Mouse (Mus musculus) left cerebral cortex, adult 2 months (tissue): ENCODE data around the gene Acer3. TPM values are rescaled to one million over a fixed set of nuclear protein-coding genes. Genes with fewer than 3 reads are reported as not detected.

Experiments used
- DNase-seq, 2 experiments: peaks; one replicate each; pipeline ENCODE4 v3.0.0; 2021 to 2022; ENCODE audit warnings: low spot score in 2 of 2, mixed read lengths in 1 of 2; ENCODE audit errors: extremely low spot score in 1 of 2
- H3K27ac ChIP-seq: fragments of 200-600 bp; 2 replicates; pipeline ENCODE4 v1.8.1; 2022
- H3K4me3 ChIP-seq: fragments of 200-600 bp; 2 replicates; pipeline ENCODE4 v1.8.1; 2022
- CTCF ChIP-seq: fragments of 200-600 bp; IDR thresholded peaks from 2 replicates; pipeline ENCODE4 v1.8.1; 2022; ENCODE audit warnings: antibody characterized with exemption, mild to moderate bottlenecking, moderate library complexity
- intact Hi-C: fragments of 180-260 bp; cut with DNase I; formaldehyde crosslinking; loops from one replicate; pipeline ENCODE4 v1.15.1; 2025
- total RNA-seq, 2 experiments: library from RNA; stranded (reverse); gene quantifications; 2 replicates each; pipeline ENCODE4 v1.2.3; 2021

The Acer3 gene
- total RNA-seq, 2 experiments from 2014 or later: 22.2 to 25.4 TPM

DNA sequence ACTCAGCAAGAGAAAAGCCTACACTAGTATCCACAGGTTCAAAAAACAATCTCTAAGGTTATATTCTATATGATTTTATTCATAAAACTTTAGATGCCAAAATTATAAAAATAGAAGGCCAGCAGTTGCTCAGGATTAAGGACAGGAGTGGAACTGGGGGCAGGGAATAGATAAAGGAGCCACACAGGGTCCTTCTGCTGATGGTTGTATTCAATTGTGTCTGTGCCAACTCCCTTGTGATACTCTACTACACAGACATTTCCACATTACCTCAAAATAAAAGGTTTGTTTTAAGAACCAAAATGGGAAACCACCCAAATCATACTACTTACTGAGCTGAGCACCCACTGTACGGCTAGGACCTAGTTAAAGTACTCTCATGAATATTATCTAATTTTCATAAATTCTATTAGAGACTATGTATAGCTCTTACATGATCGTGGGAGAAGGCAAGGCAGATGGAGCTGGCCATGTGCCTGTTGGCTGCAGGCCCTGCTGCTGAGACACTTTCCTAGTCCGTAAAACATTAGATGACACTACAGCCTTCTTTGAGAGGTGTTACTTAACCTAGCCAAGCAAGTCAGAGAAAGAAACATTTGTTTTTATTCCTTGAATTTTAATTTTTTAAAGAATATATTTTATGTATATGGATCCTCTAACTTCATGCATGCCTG, 84.2 kb downstream of the Acer3 start:
- peak; percentile 16 to 20 for DNase-seq
- no peak for TF ChIP-seq CTCF
- intact Hi-C loops: no loop called here
- no peak overlapping the region for H3K27ac ChIP-seq
- no peak overlapping the region for H3K4me3 ChIP-seq

DNA sequence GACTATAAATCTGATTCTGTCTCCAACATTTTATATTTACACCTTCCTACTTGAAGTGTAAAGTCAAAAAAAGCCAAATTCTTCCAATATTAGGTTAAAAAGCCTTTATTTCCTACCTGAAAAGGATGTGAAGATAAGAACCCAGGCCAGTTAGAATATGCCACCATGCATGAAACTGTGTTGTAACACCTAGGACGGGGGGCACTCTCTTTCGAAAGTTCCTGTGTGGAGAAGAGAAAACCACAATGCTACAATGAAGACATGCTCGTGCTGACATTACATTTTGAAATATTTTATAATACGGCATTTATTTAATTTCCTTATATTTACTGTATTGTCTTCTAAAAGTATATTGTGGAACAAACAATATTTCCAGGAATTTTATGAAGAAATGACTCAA, 97.2 kb downstream of the Acer3 start:
- no peak for DNase-seq
- no peak overlapping the region for H3K27ac ChIP-seq
- TF ChIP-seq CTCF: no peak
- intact Hi-C loops: no loop called here
- H3K4me3 ChIP-seq: no peak overlapping the region

DNA sequence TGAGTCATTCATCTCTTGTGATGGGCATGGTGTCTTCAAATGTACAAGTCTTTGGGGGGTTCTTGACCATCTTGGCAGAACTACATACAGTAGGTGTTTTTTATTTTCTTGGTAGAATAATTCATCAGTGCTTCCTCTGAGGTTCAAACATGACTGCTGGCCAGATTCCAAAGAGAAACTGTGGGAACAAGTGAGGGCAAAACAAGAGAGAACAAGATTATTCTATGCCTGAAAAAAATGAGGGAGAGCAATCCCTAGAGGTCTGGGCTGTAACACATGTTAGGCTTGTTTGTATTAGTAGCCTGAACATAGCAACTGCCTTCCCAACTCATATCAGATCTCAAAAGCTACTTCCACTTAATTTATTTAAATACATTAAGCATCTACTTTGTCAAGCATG, 104.3 kb downstream of the Acer3 start:
- Histone ChIP-seq H3K4me3 (no peak overlapping the region), H3K27ac (no peak overlapping the region)
- intact Hi-C loops: no loop called here
- no peak for DNase-seq
- no peak for TF ChIP-seq CTCF

DNA sequence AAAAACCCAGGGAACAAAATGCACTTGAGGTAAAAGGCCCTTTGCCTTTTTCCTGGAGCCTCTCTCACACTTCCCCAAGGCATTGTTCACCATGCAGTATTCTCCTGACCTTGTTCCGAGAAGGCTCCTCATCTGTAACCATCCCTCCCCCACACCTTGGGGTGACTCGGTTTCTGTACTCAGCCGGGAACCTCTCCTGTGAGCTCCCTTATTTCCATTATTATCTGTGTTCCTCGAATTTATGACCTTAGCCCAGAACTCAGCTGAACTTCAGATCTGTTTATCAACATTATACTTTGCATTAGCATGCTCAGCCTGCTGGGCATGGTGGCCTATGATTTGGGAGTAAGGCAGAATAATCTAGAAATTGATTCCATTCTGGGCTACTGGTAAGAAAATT, 118.1 kb downstream of the Acer3 start:
- DNase-seq: no peak
- no peak for TF ChIP-seq CTCF
- Histone ChIP-seq H3K27ac (no peak overlapping the region), H3K4me3 (no peak overlapping the region)
- intact Hi-C loops: no loop called here

DNA sequence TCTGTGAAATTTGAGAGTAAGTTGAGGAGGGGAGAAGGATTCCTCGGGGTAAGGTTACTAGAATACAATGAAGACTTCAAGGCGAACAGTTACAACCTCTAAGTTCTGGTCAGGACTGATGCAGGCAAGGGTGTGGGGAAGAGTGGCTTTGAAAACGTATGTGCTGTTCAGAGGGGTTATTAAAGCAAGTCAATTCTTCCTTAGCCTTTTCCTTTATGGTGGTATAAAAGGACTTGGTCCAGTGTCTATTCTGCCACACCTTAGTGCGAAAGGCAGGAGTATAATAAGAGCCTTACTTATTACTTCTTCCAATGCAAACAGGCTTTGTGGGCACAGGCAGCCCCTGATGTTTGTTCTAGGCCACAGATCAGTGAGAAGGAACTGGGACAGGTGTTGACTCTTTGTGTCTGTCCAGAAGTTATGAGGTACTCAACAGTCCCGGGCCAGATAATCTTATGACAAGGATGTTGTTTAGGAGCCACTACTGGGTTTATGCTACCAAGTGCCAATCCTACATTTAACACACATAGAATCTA, 119.4 kb downstream of the Acer3 start:
- H3K4me3 ChIP-seq: no peak overlapping the region
- no peak for TF ChIP-seq CTCF
- intact Hi-C loops: no loop called here
- DNase-seq: no peak
- H3K27ac ChIP-seq: no peak overlapping the region

DNA sequence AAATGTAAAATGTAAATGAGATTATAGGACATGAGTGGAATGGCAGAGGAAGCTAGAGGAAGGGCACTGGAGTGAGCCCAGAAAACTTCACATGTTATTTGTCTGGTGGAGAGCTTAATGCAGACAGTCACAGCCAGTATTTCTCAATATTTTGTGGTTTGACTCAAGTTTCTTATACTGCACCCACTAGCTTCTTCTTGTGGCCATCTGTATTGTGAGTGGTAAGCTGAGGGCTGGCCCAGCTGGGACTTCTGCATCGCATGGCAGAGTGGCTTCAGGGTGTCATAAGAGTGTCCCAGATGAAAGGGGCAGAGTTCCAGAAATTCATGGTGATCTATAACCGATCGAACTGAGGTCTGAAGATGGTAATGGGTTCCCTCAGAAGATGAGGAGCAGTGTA, 120.6 kb downstream of the Acer3 start:
- no peak for DNase-seq
- H3K27ac ChIP-seq: no peak overlapping the region
- H3K4me3 ChIP-seq: no peak overlapping the region
- TF ChIP-seq CTCF: no peak
- intact Hi-C loops: no loop called here

DNA sequence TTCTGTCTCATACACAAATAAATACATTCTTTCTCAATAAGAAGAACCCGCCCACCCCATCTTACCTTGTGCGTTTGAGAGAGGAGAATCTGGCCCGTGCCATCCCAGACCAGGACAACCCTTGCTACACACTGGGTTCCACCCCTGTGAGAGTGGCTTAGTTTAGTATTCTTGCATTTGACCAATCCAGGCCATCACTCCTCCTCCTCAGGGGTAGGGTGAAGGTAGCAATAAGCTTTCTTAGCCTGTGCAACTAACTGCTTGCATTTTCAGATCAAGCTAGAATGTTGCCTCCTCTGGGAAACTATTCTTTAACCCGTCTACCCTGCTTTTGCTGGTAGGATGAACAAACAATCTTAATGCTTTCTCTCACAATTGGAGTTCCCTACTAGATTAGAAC, 121.6 kb downstream of the Acer3 start, which contains the start of gene B3gnt6:
TSS of gene B3gnt6 (minus strand) at position 101 of the 400 bp plus-strand sequence.
- H3K4me3 ChIP-seq: no peak within 1 kb of the TSS
- DNase-seq: no peak
- intact Hi-C loops: no loop called here
- H3K27ac ChIP-seq: no peak within 1 kb of the TSS
- TF ChIP-seq CTCF: no peak

DNA sequence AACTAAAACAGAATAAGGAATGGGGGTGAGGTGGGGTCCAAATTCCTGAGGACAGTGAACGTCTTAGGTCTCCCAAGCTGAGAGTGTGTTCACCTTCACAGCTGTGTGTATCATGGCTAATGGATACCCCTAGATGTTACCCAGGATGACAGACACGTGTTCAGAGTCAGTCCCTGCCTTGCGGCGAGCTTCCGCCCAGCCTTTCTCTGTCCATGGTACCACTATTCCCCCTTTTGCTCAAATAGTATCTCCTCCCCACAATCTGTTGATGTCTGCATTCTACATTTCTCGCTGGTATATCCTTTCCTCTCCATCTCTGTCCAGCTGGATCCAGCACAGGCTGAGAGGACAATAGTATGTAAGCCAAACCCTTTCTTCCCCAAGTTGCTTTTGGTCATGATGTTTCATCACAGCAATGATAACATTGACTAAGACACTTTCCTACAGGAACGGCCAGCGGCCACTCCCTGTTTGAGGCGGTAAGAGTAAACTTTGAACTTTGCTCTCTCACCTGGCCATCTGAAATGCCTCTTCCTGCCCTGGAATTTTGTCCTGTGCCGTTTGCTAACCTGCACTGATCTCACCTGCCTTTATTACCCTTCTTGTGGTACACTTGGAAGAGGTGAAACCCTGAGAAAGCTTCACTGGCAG, 125.7 kb downstream of the Acer3 start:
- H3K4me3 ChIP-seq: no peak overlapping the region
- intact Hi-C loops: no loop called here
- no peak for DNase-seq
- no peak overlapping the region for H3K27ac ChIP-seq
- no peak for TF ChIP-seq CTCF

DNA sequence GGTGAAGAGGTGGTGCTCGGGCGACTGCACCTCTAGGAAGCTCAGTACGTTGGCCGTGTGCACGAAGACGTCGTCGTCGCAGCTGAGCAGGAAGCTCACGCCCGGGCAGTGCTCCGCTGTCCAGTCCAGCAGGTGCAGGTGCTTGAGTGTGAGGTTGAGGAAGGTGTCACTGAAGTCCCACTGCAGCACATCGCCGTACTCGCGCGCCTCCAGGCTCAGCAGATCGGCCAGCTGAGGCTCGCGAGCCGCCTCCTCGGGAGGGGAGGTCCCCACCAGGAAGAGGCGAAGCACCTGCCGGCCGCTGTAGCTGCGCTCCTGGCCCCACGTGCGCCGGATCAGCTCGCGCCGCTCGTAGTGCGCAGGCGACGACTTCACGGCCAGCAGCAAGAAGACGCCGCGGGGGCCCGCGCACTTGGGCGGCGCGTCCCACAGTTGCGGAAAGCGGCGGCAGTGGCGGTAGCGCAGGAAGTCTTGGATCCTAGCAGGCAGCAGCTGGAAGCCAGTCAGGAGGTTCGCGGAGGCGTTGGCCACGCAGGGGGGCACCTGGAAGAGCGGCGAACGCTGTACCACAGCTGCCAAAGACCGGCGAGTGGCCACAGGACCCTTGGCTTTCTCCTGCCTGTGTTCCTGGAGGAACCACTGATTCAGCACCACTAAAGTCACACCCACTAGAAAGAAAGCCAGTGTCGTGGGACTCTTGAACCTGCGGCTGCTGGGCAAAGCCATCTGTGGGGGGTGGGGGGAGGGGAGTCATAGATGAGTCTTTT, 126.8 kb downstream of the Acer3 start:
- intact Hi-C loops: no loop called here
- Histone ChIP-seq H3K4me3 (peak overlapping the region; percentile 47), H3K27ac (no peak overlapping the region)
- TF ChIP-seq CTCF: no peak
- peak; percentile 33 to 44 for DNase-seq

DNA sequence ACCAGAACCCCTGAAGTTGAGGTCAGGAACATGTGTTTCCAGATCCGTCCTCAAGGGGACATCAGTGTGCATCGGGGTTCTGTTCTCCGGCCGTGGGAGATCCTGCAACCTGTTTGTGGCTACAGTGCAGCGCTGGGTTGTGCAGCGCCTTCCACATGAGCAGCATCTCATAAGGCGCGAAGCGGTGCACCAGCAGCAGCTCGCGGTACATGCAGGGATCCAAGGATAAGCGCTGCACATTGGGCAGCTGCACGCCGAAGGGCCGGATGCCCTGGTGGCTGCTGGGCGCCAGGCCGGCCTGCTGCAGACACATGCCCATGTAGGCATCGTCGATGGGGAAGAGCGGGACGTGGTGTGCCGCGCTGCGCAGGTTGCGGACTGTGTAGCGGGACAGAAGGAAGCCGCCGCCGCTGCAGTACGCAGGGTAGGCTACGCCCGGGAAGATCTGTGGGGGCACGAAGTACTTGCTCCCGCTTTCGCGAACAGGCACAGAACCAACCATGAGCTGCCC, 127.4 kb downstream of the Acer3 start:
- peak in 1 of 2 experiments; percentile 30 for DNase-seq
- Histone ChIP-seq H3K27ac (no peak overlapping the region), H3K4me3 (peak overlapping the region; percentile 47)
- TF ChIP-seq CTCF: peak; percentile 52
- intact Hi-C loops: no loop called here

DNA sequence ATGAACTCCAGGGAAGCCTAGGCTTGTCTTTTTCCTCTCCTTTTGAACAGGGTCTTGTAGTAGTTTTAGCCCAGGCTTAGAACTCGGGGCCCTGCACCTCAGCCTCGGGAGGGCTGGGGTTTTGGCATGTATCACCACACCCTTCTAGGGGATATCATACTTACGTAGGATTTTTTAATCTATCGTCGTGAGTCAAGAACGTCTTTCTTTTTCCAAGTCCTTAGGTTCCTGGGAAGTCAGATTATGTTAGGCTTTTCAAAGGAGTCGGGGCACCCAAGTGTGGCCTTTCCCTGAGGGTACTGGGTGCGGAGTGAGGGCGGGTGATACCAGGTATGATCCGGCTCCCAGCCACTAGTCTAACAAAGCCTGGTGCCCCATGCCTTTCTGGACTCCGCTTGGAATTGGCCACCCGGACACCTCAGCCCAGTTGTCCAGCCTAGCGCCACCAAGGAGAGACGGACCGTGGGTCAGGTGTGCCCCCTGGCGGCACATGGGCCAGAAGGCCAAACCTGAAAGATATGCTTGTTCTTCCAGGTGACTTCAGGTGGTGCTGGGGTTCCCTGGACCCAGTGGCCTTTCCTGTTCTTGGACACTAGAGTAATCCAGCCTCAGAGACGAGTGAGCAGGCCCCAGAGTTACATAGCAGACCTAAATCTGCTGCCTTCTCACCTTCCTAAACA, 129.3 kb downstream of the Acer3 start:
- intact Hi-C loops: loop anchor here (1.0 kb wide), 1 partner anchor 36 kb away; no protein-coding TSS in a partner anchor
- no peak overlapping the region for H3K27ac ChIP-seq
- H3K4me3 ChIP-seq: no peak overlapping the region
- DNase-seq: no peak
- TF ChIP-seq CTCF: peak; percentile 20
